Mouse (Mus musculus) testis, postnatal 14 days (tissue): ENCODE measurements around the gene Kcnn3.

Source experiments
- DNase-seq: peaks from one replicate; pipeline ENCODE4 v3.0.0; 2021; ENCODE audit warnings: low spot score

The Kcnn3 gene

GRCm38 (mm10) chr3:89519894-89520293 is at the start of gene Kcnn3:
Kcnn3 (plus strand) TSS chr3:89520164.
- DNase-seq: peak; percentile 65

- no peak for DNase-seq
Observed at GRCm38 (mm10) chr3:89472280-89472679, 47.7 kb upstream of the Kcnn3 start.

- DNase-seq: no peak
Observed at GRCm38 (mm10) chr3:89473838-89474237, 46.1 kb upstream of the Kcnn3 start.

GRCm38 (mm10) chr3:89479055-89479454 is 40.9 kb upstream of the Kcnn3 start:
- DNase-seq: no peak

GRCm38 (mm10) chr3:89481488-89481887 is 38.5 kb upstream of the Kcnn3 start:
- no peak for DNase-seq

- DNase-seq: no peak
Observed at GRCm38 (mm10) chr3:89482249-89482648, 37.7 kb upstream of the Kcnn3 start.

- DNase-seq: peak; percentile 75
Observed at GRCm38 (mm10) chr3:89484766-89485524, 35.0 kb upstream of the Kcnn3 start.

GRCm38 (mm10) chr3:89486111-89486510 is 33.9 kb upstream of the Kcnn3 start:
- DNase-seq: no peak

- no peak for DNase-seq
Observed at GRCm38 (mm10) chr3:89486916-89487702, 32.9 kb upstream of the Kcnn3 start.

- no peak for DNase-seq
Observed at GRCm38 (mm10) chr3:89490790-89491189, 29.2 kb upstream of the Kcnn3 start.

GRCm38 (mm10) chr3:89491559-89491958 is 28.4 kb upstream of the Kcnn3 start:
- DNase-seq: no peak

- no peak for DNase-seq
Observed at GRCm38 (mm10) chr3:89492701-89493151, 27.2 kb upstream of the Kcnn3 start.

- no peak for DNase-seq
Observed at GRCm38 (mm10) chr3:89494630-89495029, 25.3 kb upstream of the Kcnn3 start.

- no peak for DNase-seq
Observed at GRCm38 (mm10) chr3:89496366-89496765, 23.6 kb upstream of the Kcnn3 start.

GRCm38 (mm10) chr3:89499696-89500095 is 20.3 kb upstream of the Kcnn3 start:
- DNase-seq: no peak

- DNase-seq: no peak
Observed at GRCm38 (mm10) chr3:89501486-89501885, 18.5 kb upstream of the Kcnn3 start.

GRCm38 (mm10) chr3:89502551-89502950 is 17.4 kb upstream of the Kcnn3 start:
- no peak for DNase-seq

GRCm38 (mm10) chr3:89508041-89508440 is 11.9 kb upstream of the Kcnn3 start:
- no peak for DNase-seq

GRCm38 (mm10) chr3:89510979-89511378 is 9.0 kb upstream of the Kcnn3 start:
- DNase-seq: no peak

- DNase-seq: no peak
Observed at GRCm38 (mm10) chr3:89511400-89511799, 8.6 kb upstream of the Kcnn3 start.

GRCm38 (mm10) chr3:89512225-89512624 is 7.7 kb upstream of the Kcnn3 start:
- no peak for DNase-seq

- DNase-seq: no peak
Observed at GRCm38 (mm10) chr3:89515444-89515843, 4.5 kb upstream of the Kcnn3 start.

- peak; percentile 34 for DNase-seq
Observed at GRCm38 (mm10) chr3:89516321-89516720, 3.6 kb upstream of the Kcnn3 start.
